Mouse (Mus musculus) heart, embryonic 11.5 days (tissue): ENCODE results near the gene Inha. TPM values are rescaled to one million over a fixed set of nuclear protein-coding genes. Genes with fewer than 3 reads are reported as not detected.

ENCODE experiments used
- ATAC-seq: fragments of 200-750 bp; cut with Nextera tagmentation; replicated peaks from 2 replicates; pipeline ENCODE4 v1.8.0; 2017; ENCODE audit warnings: moderate library complexity; ENCODE audit not compliant: insufficient number of reproducible peaks, low FRiP score, low TSS enrichment
- H3K27ac ChIP-seq: fragments of 300-500 bp; sonication (generic); 2 replicates; pipeline ENCODE4 v1.5.1; 2014; ENCODE audit warnings: mild to moderate bottlenecking, low read depth, low read length
- H3K27me3 ChIP-seq: fragments of 300-500 bp; sonication (generic); 2 replicates; pipeline ENCODE4 v1.6.1; 2014; ENCODE audit warnings: mild to moderate bottlenecking, low read length, mixed read lengths; ENCODE audit not compliant: control insufficient read depth, insufficient read depth
- H3K36me3 ChIP-seq: fragments of 300-500 bp; sonication (generic); 2 replicates; pipeline ENCODE4 v1.6.1; 2014; ENCODE audit warnings: mild to moderate bottlenecking, low read length, moderate library complexity, mixed read lengths; ENCODE audit not compliant: control insufficient read depth, insufficient read depth
- H3K4me1 ChIP-seq: fragments of 300-500 bp; sonication (generic); 2 replicates; pipeline ENCODE4 v1.6.1; 2014; ENCODE audit warnings: low read length; ENCODE audit not compliant: control insufficient read depth, insufficient read depth
- H3K4me2 ChIP-seq: fragments of 300-500 bp; sonication (generic); 2 replicates; pipeline ENCODE4 v1.6.1; 2014; ENCODE audit warnings: mild to moderate bottlenecking, moderate library complexity
- H3K4me3 ChIP-seq: fragments of 300-500 bp; sonication (generic); 2 replicates; pipeline ENCODE4 v1.5.1; 2014; ENCODE audit warnings: low read depth, low read length
- H3K9ac ChIP-seq: fragments of 300-500 bp; sonication (generic); 2 replicates; pipeline ENCODE4 v1.6.1; 2014; ENCODE audit warnings: mild to moderate bottlenecking, low read depth, low read length, moderate library complexity
- H3K9me3 ChIP-seq: fragments of 300-500 bp; sonication (generic); replicated peaks from 2 replicates; pipeline ENCODE4 v1.6.1; 2016; ENCODE audit warnings: low read length; ENCODE audit not compliant: control insufficient read depth
- WGBS: fragments of 180-500 bp; shearing (Covaris S2); extraction: QIAGEN DNeasy Blood & Tissue Kit; methylation state at CpG from one replicate; pipeline ENCODE4 v1.1.7; 2014; ENCODE audit not compliant: insufficient replicate concordance; 5-methylcytosine and 5-hydroxymethylcytosine counted together
- polyA plus RNA-seq: library from polyadenylated mRNA; unstranded; fragments of >200 nt; fragmentation: Nextera tagmentation; extraction: Ambion mirVana; gene quantifications from 2 replicates; pipeline ENCODE4 v1.2.1, GENCODE M21; 2014

Inha gene
- polyA plus RNA-seq: 4.0 and 4.8 TPM in 2 replicates

DNA sequence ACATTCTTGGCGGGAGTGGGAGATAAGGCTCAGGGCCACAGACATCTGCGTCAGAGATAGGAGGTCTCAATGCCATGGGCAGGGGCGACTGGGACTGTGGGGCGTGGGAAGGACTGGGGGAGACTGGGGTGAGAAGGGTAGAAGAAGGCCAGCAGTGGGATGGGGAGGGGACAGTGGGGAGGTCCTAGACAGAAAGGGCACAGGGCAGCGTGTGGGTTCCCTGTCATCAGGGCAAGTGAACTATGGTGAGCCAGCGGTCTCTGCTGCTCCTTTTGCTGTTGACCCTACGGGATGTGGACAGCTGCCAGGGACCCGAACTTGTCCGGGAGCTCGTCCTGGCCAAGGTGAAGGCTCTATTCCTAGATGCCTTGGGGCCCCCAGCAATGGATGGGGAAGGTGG, at the start of gene Inha:
Gene Inha, plus strand, starts transcription at position 72 of the 400 bp plus-strand sequence.
- Histone ChIP-seq H3K9me3 (no peaks in the 10 kb centered on the region), H3K27ac (peak within 1 kb of the TSS; percentile 100), H3K4me1 (peaks cover 62% of the 10 kb centered on the region), H3K4me2 (peak within 1 kb of the TSS; percentile 65), H3K36me3 (peaks cover 12% of the 10 kb centered on the region; the same call in 1 of the 2 replicates), H3K4me3 (peak within 1 kb of the TSS; percentile 78), H3K9ac (peak within 1 kb of the TSS; percentile 97), H3K27me3 (no peaks in the 10 kb centered on the region)
- ATAC-seq: no peak
- WGBS: 33% methylated on average over 10 of the region's 10 CpGs

DNA sequence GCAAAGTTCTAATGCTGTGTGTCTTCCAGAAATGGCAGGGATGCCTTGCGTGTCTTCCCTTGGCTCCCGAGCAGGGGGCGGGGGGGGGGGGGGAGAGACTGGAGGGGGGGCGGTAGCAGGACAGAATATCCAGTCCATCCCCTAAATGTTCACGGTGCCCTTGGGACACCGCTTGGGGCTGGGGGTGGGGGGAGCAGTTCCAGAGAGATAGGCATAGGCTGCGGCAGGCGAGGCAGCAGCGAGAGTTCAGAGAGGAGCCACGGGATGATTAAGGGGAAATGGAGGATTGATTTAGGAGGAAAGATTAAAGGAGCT, 49.2 kb upstream of the Inha start:
- peak overlapping the region; percentile 55 for H3K4me2 ChIP-seq
- H3K27ac ChIP-seq: no peak overlapping the region
- 0 out of 2 replicates have a peak overlapping the region, but pooled peaks have one; percentile 16 for H3K4me3 ChIP-seq
- no peak overlapping the region for H3K9ac ChIP-seq
- peaks cover 56% of the 10 kb centered on the region for H3K27me3 ChIP-seq
- H3K9me3 ChIP-seq: no peaks in the 10 kb centered on the region
- ATAC-seq: no peak
- WGBS: 4% methylated on average over 8 of the region's 10 CpGs
- peaks cover 33% of the 10 kb centered on the region for H3K4me1 ChIP-seq
- no peaks in the 10 kb centered on the region for H3K36me3 ChIP-seq

DNA sequence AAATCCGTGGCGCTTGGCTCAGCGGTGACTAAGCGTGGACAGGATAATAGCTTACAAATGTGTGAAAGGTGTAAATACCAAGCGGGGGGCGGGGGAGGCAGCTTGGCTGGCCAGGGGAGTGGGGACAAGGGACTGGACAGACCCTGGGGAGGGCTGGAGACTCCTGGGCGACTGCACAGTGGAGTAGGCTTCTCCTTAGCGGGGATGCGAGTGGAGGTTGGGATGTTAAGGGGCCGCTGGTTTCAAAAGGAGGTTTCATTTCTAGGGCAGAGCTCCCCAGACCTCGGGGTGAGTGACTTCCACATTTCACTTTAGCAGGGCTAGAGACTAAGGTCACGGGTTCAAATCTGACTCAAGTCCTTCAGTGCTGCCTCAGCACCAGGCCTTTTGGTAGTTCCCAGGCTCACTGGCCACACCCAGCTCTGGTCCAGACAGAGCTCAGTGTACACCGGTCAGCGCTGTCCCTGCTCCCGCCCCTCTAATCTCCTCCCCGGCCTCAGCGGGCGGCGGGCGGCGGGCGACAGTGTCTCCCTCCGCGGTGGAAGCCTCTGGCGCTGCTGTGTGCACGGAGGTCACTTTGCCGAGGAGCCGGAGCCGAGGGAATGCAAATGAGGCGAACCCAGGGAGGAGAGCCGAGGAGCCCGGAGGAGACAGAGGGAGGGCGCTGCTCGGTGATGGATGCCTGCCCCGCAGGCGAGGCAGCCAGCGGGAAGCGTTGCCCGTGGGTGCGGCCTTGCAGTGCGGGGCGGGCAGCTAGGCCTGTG, 48.7 kb upstream of the Inha start:
- H3K9ac ChIP-seq: peak overlapping the region; percentile 1; the same call in 1 of the 2 replicates
- ATAC-seq: 0 out of 2 replicates have a peak, but pooled peaks have one; percentile 37
- no peaks in the 10 kb centered on the region for H3K9me3 ChIP-seq
- peaks cover 52% of the 10 kb centered on the region for H3K27me3 ChIP-seq
- WGBS: 2% methylated on average over 42 of the region's 42 CpGs
- H3K4me1 ChIP-seq: peaks cover 36% of the 10 kb centered on the region
- no peak overlapping the region; the same call in 1 of the 2 replicates for H3K27ac ChIP-seq
- peak overlapping the region; percentile 16 for H3K4me3 ChIP-seq
- no peaks in the 10 kb centered on the region for H3K36me3 ChIP-seq
- peak overlapping the region; percentile 55 for H3K4me2 ChIP-seq

DNA sequence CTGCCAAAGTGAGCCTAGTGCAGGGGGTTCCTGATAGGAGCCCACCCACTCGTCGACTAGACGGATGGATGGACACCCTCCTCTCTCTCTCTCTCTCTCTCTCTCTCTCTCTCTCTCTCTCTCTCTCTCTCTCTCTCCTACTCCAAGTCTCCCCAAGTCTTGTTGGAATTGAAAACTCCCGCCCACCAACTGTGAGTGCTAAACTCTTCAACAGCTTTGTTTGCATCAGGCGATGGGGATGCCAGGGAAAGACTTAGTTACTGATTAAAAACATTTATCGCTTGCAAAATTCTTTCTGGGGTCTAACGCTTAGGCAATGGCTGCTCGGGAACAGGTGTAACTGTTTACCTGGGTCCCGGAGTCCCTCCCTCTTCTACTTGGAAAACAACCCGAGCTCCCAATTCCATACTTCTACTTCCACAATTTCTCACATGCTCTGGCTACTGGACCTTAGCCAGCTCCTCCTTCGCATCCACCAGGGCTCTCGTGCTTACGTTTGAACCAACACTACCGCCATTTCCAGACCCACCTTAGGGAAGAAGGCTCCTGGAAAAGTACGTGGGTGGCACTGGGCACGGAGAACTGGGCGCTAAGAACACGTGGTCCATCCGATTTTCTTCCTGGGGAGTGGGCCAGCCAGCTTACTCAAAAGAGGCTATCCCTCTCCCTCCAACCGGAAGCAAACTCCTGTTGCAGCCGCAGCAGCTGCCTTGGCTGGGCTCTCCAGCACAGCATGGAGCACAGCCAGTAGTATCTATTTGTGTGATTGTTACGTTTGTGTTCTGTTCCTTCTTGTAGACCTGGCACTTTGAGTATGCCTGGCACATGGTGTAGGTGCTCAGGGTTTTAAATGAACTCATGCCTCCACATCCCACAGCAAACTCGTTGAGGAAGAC, 47.8 kb upstream of the Inha start:
- peaks cover 42% of the 10 kb centered on the region for H3K4me1 ChIP-seq
- WGBS: 16% methylated on average over 23 of the region's 23 CpGs
- ATAC-seq: no peak
- H3K36me3 ChIP-seq: no peaks in the 10 kb centered on the region
- H3K9me3 ChIP-seq: no peaks in the 10 kb centered on the region
- H3K27me3 ChIP-seq: peaks cover 50% of the 10 kb centered on the region
- H3K4me3 ChIP-seq: peak overlapping the region; percentile 16
- peak overlapping the region; percentile 55 for H3K4me2 ChIP-seq
- H3K9ac ChIP-seq: peak overlapping the region; percentile 28; the same call in 1 of the 2 replicates
- H3K27ac ChIP-seq: no peak overlapping the region; the same call in 1 of the 2 replicates

DNA sequence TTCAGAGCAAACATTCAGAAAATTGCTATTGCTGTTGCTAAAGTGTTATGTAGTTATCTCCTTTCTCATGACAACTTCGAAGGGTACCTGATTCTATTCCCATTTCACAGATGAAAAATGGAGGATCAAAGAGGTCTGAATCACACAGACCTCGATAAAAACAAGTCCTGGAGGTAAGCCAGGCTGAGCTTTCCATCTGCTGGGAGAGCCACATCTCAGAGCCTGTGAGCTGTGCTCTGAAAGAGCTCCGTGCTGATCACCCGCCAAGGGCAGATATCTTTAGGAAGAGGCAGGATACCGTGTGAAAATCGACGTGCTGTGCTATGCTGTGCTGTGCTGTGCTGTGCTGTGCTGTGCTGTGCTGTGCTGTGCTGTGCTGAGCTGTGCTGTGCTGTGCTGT, 46.6 kb upstream of the Inha start:
- H3K36me3 ChIP-seq: no peaks in the 10 kb centered on the region
- ATAC-seq: no peak
- WGBS: 50% methylated on average over 7 of the region's 7 CpGs
- H3K4me1 ChIP-seq: peaks cover 47% of the 10 kb centered on the region
- no peaks in the 10 kb centered on the region for H3K9me3 ChIP-seq
- no peak overlapping the region for H3K4me2 ChIP-seq
- H3K27ac ChIP-seq: no peak overlapping the region
- H3K4me3 ChIP-seq: no peak overlapping the region
- no peak overlapping the region for H3K9ac ChIP-seq
- H3K27me3 ChIP-seq: peaks cover 39% of the 10 kb centered on the region

DNA sequence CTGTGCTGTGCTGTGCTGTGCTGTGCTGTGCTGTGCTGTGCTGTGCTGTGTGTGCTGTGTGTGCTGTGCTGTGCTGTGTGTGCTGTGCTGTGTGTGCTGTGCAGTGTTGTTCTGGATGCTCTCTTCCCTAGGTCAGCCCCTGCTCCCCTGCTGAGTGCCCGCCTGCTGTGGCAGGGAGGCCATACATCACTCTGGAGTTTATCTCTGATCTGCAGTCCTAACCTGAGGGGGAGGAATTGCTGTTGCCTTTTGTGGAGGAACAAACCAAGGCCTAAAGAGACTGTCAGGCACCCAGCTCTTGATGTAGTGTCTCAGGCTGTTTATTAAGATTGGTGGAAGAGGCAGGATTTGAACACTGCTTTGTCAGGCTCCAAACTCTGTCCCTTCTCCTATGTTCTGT, 44.2 kb upstream of the Inha start:
- H3K4me1 ChIP-seq: peaks cover 35% of the 10 kb centered on the region
- no peak overlapping the region for H3K4me2 ChIP-seq
- no peak for ATAC-seq
- no peak overlapping the region for H3K27ac ChIP-seq
- no peaks in the 10 kb centered on the region for H3K9me3 ChIP-seq
- H3K27me3 ChIP-seq: peaks cover 25% of the 10 kb centered on the region
- H3K4me3 ChIP-seq: no peak overlapping the region
- no peak overlapping the region for H3K9ac ChIP-seq
- WGBS: 28% methylated on average over 1 of the region's 1 CpGs
- H3K36me3 ChIP-seq: no peaks in the 10 kb centered on the region

DNA sequence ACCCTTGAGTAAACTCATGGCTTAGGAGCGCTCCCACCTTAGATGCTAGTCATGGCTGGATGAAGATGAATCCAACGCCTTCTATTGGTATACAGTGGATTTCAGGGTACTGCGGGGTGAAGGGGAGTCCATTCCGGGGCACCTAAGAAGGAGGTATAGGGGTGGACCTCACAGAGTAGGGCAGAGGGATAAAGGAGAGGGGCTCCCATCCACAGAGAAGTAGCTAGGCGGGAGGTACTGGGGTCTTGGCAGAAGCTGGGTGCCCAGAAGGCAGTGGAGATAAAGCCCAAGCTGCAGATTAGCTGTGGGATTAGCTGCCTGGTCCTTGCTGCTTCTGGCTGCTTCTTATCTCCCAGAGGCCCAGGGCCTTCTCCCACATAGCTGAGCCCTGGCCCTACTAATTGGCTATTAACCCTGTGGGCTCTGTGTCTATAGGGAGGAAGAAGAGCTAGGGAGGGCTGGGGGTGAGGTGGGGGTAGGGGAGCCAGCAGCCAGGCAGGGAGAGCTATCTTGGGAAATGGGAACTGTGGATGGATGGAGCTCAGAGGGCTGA, 43.1 kb upstream of the Inha start:
- no peak overlapping the region for H3K4me3 ChIP-seq
- no peak overlapping the region for H3K9ac ChIP-seq
- 54% methylated on average over 5 of the region's 5 CpGs for WGBS
- peaks cover 24% of the 10 kb centered on the region for H3K4me1 ChIP-seq
- no peaks in the 10 kb centered on the region for H3K9me3 ChIP-seq
- H3K36me3 ChIP-seq: no peaks in the 10 kb centered on the region
- H3K27ac ChIP-seq: no peak overlapping the region
- H3K4me2 ChIP-seq: peak overlapping the region; percentile 18; the same call in 1 of the 2 replicates
- ATAC-seq: no peak
- H3K27me3 ChIP-seq: peaks cover 27% of the 10 kb centered on the region

DNA sequence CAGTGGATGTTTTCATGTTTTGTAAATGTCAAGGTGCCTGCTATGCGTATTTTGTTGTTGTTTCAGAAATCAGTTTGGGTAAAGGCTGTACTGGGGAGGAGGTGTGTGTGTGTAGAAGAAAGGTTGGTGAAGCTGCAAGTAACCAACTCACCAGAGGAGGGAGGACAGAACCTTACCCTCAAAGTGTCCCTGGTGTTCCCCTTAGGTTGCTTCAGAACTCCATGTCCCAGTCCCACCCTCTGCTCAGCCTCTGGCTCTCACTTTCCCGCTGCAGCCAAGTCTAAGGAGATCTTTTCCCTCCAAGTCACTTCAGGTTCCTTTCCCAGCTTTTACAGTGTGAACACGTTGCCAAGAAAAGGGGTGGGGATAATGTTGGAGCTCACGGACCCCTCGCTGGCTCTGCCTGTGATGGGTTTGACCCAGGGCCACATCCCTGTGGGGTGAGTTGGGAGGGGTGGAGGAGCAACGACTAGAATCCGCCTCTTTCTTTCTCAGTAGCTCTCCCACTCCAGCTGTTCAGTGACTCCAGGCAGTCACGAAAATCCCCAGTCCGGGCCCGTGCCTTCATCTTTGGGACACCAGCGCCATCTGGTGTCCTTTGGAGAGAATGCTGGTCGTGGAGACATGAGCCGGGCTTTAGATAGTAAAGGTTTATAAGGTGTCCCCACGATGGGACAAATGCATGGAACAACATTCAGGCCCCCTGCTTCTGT, 39.5 kb upstream of the Inha start:
- Histone ChIP-seq H3K27me3 (peaks cover 27% of the 10 kb centered on the region), H3K9me3 (no peaks in the 10 kb centered on the region), H3K27ac (no peak overlapping the region), H3K9ac (0 out of 2 replicates have a peak overlapping the region, but pooled peaks have one; percentile 5), H3K36me3 (no peaks in the 10 kb centered on the region), H3K4me3 (no peak overlapping the region), H3K4me1 (peaks cover 20% of the 10 kb centered on the region), H3K4me2 (peak overlapping the region; percentile 16; the same call in 1 of the 2 replicates)
- ATAC-seq: peak; percentile 47
- WGBS: 6% methylated on average over 14 of the region's 14 CpGs
